Mouse (Mus musculus): ENCODE measurements around the gene Myom3. TPM values are rescaled to one million over a fixed set of nuclear protein-coding genes. Genes with fewer than 3 reads are reported as not detected.

Gene Myom3
- polyA plus RNA-seq, 2 experiments, result 5.0 to 12.7 TPM

GRCm38 (mm10) chr4:135736903-135737302 is 22.6 kb upstream of the Myom3 start:
- no peak for ATAC-seq (ENCODE audit: low FRiP score, low read depth)
- Histone ChIP-seq H3K36me3 (ENCODE audit: control insufficient read depth, insufficient read depth, low read length) (no peaks in the 10 kb centered on the region), H3K9ac (ENCODE audit: low read depth, low read length, severe bottlenecking) (no peak overlapping the region), H3K27me3 (ENCODE audit: control insufficient read depth, insufficient read depth, low read length) (no peaks in the 10 kb centered on the region), H3K9me3 (ENCODE audit: control insufficient read depth, low read length) (no peaks in the 10 kb centered on the region), H3K4me2 (replicated peaks; ENCODE audit: low read depth, low read length, severe bottlenecking) (no peak overlapping the region), H3K27ac (replicated peaks; ENCODE audit: low read depth, low read length) (no peak overlapping the region), H3K4me1 (ENCODE audit: control insufficient read depth, insufficient read depth, low read length) (0 out of 2 replicates have a peak, but pooled peaks cover 3% of the 10 kb centered on the region), H3K4me3 (replicated peaks; ENCODE audit: low read length) (no peak overlapping the region)
- 79% methylated on average over 3 of the region's 3 CpGs for WGBS
- no peak for DNase-seq (ENCODE audit: low spot score)
- TF ChIP-seq POLR2A (IDR thresholded peaks at IDR 0.05; ENCODE audit: borderline replicate concordance, extremely low read depth, insufficient read depth, insufficient read length), result no peak

GRCm38 (mm10) chr4:135738237-135738636 is 21.3 kb upstream of the Myom3 start:
- ATAC-seq (ENCODE audit: low FRiP score, low read depth), result no peak
- WGBS, result 39% methylated on average over 5 of the region's 5 CpGs

GRCm38 (mm10) chr4:135739148-135739547 is 20.4 kb upstream of the Myom3 start:
- Histone ChIP-seq H3K4me1 (ENCODE audit: control insufficient read depth, insufficient read depth, low read length) (0 out of 2 replicates have a peak, but pooled peaks cover 3% of the 10 kb centered on the region), H3K9me3 (ENCODE audit: control insufficient read depth, low read length) (no peaks in the 10 kb centered on the region), H3K27me3 (ENCODE audit: control insufficient read depth, insufficient read depth, low read length) (no peaks in the 10 kb centered on the region), H3K9ac (ENCODE audit: low read depth, low read length, severe bottlenecking) (no peak overlapping the region), H3K4me3 (replicated peaks; ENCODE audit: low read length) (no peak overlapping the region), H3K36me3 (ENCODE audit: control insufficient read depth, insufficient read depth, low read length) (no peaks in the 10 kb centered on the region), H3K4me2 (replicated peaks; ENCODE audit: low read depth, low read length, severe bottlenecking) (no peak overlapping the region), H3K27ac (replicated peaks; ENCODE audit: low read depth, low read length) (no peak overlapping the region)
- TF ChIP-seq POLR2A (IDR thresholded peaks at IDR 0.05; ENCODE audit: borderline replicate concordance, extremely low read depth, insufficient read depth, insufficient read length), result no peak
- DNase-seq (ENCODE audit: low spot score) (no peak), ATAC-seq (ENCODE audit: low FRiP score, low read depth) (no peak)
- 49% methylated on average over 7 of the region's 7 CpGs for WGBS

More at GRCm38 (mm10) chr4:135738237-135738636, 21.3 kb upstream of the Myom3 start:
- Histone ChIP-seq H3K4me3 (replicated peaks; ENCODE audit: low read length) (no peak overlapping the region), H3K27me3 (ENCODE audit: control insufficient read depth, insufficient read depth, low read length) (no peaks in the 10 kb centered on the region), H3K9me3 (ENCODE audit: control insufficient read depth, low read length) (no peaks in the 10 kb centered on the region), H3K4me1 (ENCODE audit: control insufficient read depth, insufficient read depth, low read length) (0 out of 2 replicates have a peak, but pooled peaks cover 3% of the 10 kb centered on the region), H3K4me2 (replicated peaks; ENCODE audit: low read depth, low read length, severe bottlenecking) (no peak overlapping the region), H3K27ac (replicated peaks; ENCODE audit: low read depth, low read length) (no peak overlapping the region), H3K9ac (ENCODE audit: low read depth, low read length, severe bottlenecking) (no peak overlapping the region), H3K36me3 (ENCODE audit: control insufficient read depth, insufficient read depth, low read length) (no peaks in the 10 kb centered on the region)
- TF ChIP-seq POLR2A (IDR thresholded peaks at IDR 0.05; ENCODE audit: borderline replicate concordance, extremely low read depth, insufficient read depth, insufficient read length), result no peak
- DNase-seq (ENCODE audit: low spot score), result no peak

- ATAC-seq (ENCODE audit: low FRiP score, low read depth) (no peak), DNase-seq (ENCODE audit: low spot score) (no peak)
- Histone ChIP-seq H3K4me2 (replicated peaks; ENCODE audit: low read depth, low read length, severe bottlenecking) (no peak overlapping the region), H3K27me3 (ENCODE audit: control insufficient read depth, insufficient read depth, low read length) (no peaks in the 10 kb centered on the region), H3K9ac (ENCODE audit: low read depth, low read length, severe bottlenecking) (no peak overlapping the region), H3K27ac (replicated peaks; ENCODE audit: low read depth, low read length) (no peak overlapping the region), H3K4me3 (replicated peaks; ENCODE audit: low read length) (no peak overlapping the region), H3K4me1 (ENCODE audit: control insufficient read depth, insufficient read depth, low read length) (0 out of 2 replicates have a peak, but pooled peaks cover 3% of the 10 kb centered on the region), H3K36me3 (ENCODE audit: control insufficient read depth, insufficient read depth, low read length) (no peaks in the 10 kb centered on the region), H3K9me3 (ENCODE audit: control insufficient read depth, low read length) (no peaks in the 10 kb centered on the region)
- TF ChIP-seq POLR2A (IDR thresholded peaks at IDR 0.05; ENCODE audit: borderline replicate concordance, extremely low read depth, insufficient read depth, insufficient read length), result no peak
- 89% methylated on average over 14 of the region's 14 CpGs for WGBS
Observed at GRCm38 (mm10) chr4:135739672-135740071, 19.8 kb upstream of the Myom3 start.

- H3K27me3 ChIP-seq (ENCODE audit: control insufficient read depth, insufficient read depth, low read length), result no peaks in the 10 kb centered on the region
- H3K4me3 ChIP-seq (replicated peaks; ENCODE audit: low read length), result no peak overlapping the region
- no peaks in the 10 kb centered on the region for H3K9me3 ChIP-seq (ENCODE audit: control insufficient read depth, low read length)
- no peak for DNase-seq (ENCODE audit: low spot score)
- H3K27ac ChIP-seq (replicated peaks; ENCODE audit: low read depth, low read length), result no peak overlapping the region
- H3K36me3 ChIP-seq (ENCODE audit: control insufficient read depth, insufficient read depth, low read length), result no peaks in the 10 kb centered on the region
- no peak overlapping the region for H3K9ac ChIP-seq (ENCODE audit: low read depth, low read length, severe bottlenecking)
- 21% methylated on average over 6 of the region's 6 CpGs for WGBS
- no peak for ATAC-seq (ENCODE audit: low FRiP score, low read depth)
- H3K4me1 ChIP-seq (ENCODE audit: control insufficient read depth, insufficient read depth, low read length), result 0 out of 2 replicates have a peak, but pooled peaks cover 3% of the 10 kb centered on the region
- no peak for TF ChIP-seq POLR2A (IDR thresholded peaks at IDR 0.05; ENCODE audit: borderline replicate concordance, extremely low read depth, insufficient read depth, insufficient read length)
- no peak overlapping the region for H3K4me2 ChIP-seq (replicated peaks; ENCODE audit: low read depth, low read length, severe bottlenecking)
Observed at GRCm38 (mm10) chr4:135743520-135743919, 16.0 kb upstream of the Myom3 start.
